Mouse (Mus musculus) kidney, embryonic 14.5 days (tissue): ENCODE measurements at regions not wholly inside any gene's neighbourhood (a gene's known extent, or its start where the extent isn't known, plus 50 kb on each side); places are given as distances from the start of the nearest gene placed in this dataset.
"Not testable (repeated sequence)": the region's sequence is repeated elsewhere in the genome, so short reads cannot be mapped to it uniquely, and the experiment has no call there.

ENCODE experiments used
- ATAC-seq: fragments of 200-750 bp; cut with Nextera tagmentation; 2 replicates; pipeline ENCODE4 v1.8.0; 2017; ENCODE audit warnings: moderate number of reproducible peaks, mild to moderate bottlenecking, moderate TSS enrichment, moderate library complexity; ENCODE audit not compliant: low FRiP score, low TSS enrichment
- H3K27ac ChIP-seq: fragments of 300-500 bp; sonication (generic); 2 replicates; pipeline ENCODE4 v1.5.1; 2014; ENCODE audit warnings: low read depth, mild to moderate bottlenecking, low read length, moderate library complexity, mixed read lengths
- H3K27me3 ChIP-seq: fragments of 300-500 bp; sonication (generic); 2 replicates; pipeline ENCODE4 v1.6.1; 2014; ENCODE audit warnings: mild to moderate bottlenecking, low read length; ENCODE audit not compliant: control insufficient read depth, insufficient read depth
- H3K36me3 ChIP-seq: fragments of 300-500 bp; sonication (generic); 2 replicates; pipeline ENCODE4 v1.6.1; 2014; ENCODE audit warnings: low read length, mixed read lengths; ENCODE audit not compliant: control insufficient read depth, insufficient read depth
- H3K4me1 ChIP-seq: fragments of 300-500 bp; sonication (generic); 2 replicates; pipeline ENCODE4 v1.6.1; 2014; ENCODE audit warnings: low read length, mixed read lengths; ENCODE audit not compliant: control insufficient read depth, insufficient read depth
- H3K4me2 ChIP-seq: fragments of 300-500 bp; sonication (generic); replicated peaks from 2 replicates; pipeline ENCODE4 v1.6.1; 2014; ENCODE audit warnings: low read depth, mild to moderate bottlenecking, low read length
- H3K4me3 ChIP-seq: fragments of 300-500 bp; sonication (generic); 2 replicates; pipeline ENCODE4 v1.5.1; 2014; ENCODE audit warnings: mild to moderate bottlenecking, low read length
- H3K9ac ChIP-seq: fragments of 300-500 bp; sonication (generic); 2 replicates; pipeline ENCODE4 v1.6.1; 2014; ENCODE audit warnings: low read depth, mild to moderate bottlenecking, low read length, moderate library complexity
- H3K9me3 ChIP-seq: fragments of 300-500 bp; sonication (generic); 2 replicates; pipeline ENCODE4 v1.6.1; 2016; ENCODE audit warnings: low read length; ENCODE audit not compliant: control insufficient read depth
- WGBS: fragments of 180-500 bp; shearing (Covaris S2); extraction: QIAGEN DNeasy Blood & Tissue Kit; methylation state at CpG from one replicate; pipeline ENCODE4 v1.1.7; 2014; 5-methylcytosine and 5-hydroxymethylcytosine counted together

DNA sequence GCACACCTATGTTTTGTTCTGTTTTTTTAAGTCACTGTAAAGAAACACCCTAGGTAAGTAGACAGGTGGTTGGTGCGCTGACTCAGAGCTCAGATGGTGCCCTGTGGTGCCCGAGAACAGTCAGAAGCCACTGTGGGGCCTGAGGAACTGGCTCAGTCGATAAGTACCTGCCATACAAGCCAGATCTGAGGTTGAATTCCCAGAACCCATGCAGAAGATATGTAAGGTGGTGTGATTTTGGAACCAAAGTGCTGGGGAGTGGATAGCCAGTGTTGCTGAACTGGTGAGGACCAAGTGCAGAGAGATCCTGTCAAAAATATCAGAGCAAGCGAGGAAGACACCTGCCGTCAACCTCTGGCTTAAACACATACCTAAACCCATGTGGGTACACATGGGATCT lies 65.4 kb downstream of the Chst1 start:
- H3K4me1 ChIP-seq, result peaks cover 8% of the 10 kb centered on the region; the same call in 1 of the 2 replicates
- WGBS, result 86% methylated on average over 5 of the region's 5 CpGs
- no peaks in the 10 kb centered on the region for H3K9me3 ChIP-seq
- no peaks in the 10 kb centered on the region for H3K27me3 ChIP-seq
- H3K4me3 ChIP-seq, result no peak overlapping the region
- no peak overlapping the region for H3K9ac ChIP-seq
- no peak overlapping the region for H3K4me2 ChIP-seq
- H3K27ac ChIP-seq, result no peak overlapping the region
- H3K36me3 ChIP-seq, result no peaks in the 10 kb centered on the region
- no peak for ATAC-seq

DNA sequence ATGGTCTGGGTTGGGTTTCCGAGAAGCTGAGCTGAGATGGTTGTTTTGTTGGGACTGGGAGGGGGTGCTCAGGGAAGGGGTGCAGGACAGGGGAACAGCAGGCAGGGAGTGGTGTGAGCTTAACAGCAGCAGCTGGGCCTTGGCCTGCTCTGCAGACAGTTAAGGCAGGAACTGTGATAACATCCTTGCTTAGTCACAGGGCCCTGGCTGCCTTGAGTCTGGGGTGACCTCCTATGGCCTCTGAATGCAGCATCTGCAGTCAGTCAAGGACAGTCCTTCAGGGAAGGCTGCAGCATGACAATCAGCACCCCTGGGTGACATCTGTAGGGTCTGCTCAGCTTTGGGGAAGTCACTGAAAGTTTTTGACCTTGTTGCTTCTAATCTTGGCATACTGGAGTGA lies 67.7 kb downstream of the Chst1 start:
- 47% methylated on average over 1 of the region's 1 CpGs for WGBS
- H3K36me3 ChIP-seq, result no peaks in the 10 kb centered on the region
- H3K9ac ChIP-seq, result no peak overlapping the region
- no peaks in the 10 kb centered on the region for H3K9me3 ChIP-seq
- H3K27ac ChIP-seq, result no peak overlapping the region
- no peak overlapping the region for H3K4me2 ChIP-seq
- peak; percentile 28; the same call in 1 of the 2 replicates for ATAC-seq
- peaks cover 8% of the 10 kb centered on the region; the same call in 1 of the 2 replicates for H3K4me1 ChIP-seq
- H3K27me3 ChIP-seq, result no peaks in the 10 kb centered on the region
- H3K4me3 ChIP-seq, result no peak overlapping the region

DNA sequence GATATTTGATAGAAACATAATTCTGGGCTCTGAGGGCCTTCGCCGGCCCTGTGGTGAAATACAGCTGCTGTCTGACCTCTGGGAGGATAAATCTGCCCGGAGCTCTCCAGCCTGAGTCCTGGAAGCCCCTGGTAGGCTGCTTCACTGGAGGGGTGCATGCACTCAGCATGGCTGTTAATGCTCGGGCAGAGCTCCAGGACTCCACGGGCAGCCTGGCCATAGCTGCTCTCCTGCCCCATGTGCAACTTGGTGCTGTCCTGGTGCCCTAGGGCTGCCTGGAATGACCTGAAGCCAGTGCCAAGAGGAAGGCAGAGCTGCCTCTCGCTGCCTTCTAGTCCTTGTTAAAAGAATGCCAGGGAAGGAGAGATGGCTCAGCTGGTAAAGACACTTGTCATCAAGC lies 68.2 kb downstream of the Chst1 start:
- no peak for ATAC-seq
- H3K27ac ChIP-seq, result no peak overlapping the region
- no peak overlapping the region for H3K4me2 ChIP-seq
- H3K4me1 ChIP-seq, result peaks cover 8% of the 10 kb centered on the region; the same call in 1 of the 2 replicates
- no peak overlapping the region for H3K4me3 ChIP-seq
- H3K9me3 ChIP-seq, result no peaks in the 10 kb centered on the region
- H3K36me3 ChIP-seq, result no peaks in the 10 kb centered on the region
- WGBS, result 30% methylated on average over 6 of the region's 6 CpGs
- H3K9ac ChIP-seq, result no peak overlapping the region
- no peaks in the 10 kb centered on the region for H3K27me3 ChIP-seq

DNA sequence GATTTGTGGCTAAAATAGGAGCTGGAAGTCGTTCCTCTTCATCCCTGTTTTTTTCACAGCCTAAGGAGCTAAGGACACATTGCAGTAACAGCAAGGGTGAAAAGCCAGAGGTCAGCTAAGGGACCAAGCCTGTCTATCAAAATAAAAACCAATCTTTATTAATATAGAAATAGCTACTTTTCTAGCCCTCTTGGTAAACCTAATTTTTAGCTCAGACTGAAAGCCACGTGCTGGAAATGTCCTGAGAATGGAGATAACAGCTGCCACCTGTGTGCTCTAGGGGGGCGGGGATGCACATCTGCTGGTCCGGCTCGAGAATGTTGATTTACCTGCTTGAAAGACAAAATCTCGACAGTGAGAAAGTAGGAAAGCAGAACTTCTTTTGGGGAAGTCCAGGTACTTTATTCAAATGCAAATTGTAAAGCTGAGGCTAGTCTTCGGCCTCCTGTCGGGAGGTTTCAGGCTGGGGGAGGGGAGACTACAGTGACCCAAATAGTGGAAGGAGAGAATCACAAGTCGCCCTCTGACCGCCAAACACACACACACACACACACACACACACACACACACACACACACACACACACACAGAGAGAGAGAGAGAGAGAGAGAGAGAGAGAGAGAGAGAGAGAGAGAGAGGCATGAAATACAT lies 70.0 kb downstream of the Chst1 start:
- H3K36me3 ChIP-seq, H3K4me1 ChIP-seq, ATAC-seq, H3K4me2 ChIP-seq, H3K27ac ChIP-seq, H3K9ac ChIP-seq, H3K9me3 ChIP-seq, H3K27me3 ChIP-seq, H3K4me3 ChIP-seq: not testable (repeated sequence)
- WGBS, result 34% methylated on average over 9 of the region's 10 CpGs

DNA sequence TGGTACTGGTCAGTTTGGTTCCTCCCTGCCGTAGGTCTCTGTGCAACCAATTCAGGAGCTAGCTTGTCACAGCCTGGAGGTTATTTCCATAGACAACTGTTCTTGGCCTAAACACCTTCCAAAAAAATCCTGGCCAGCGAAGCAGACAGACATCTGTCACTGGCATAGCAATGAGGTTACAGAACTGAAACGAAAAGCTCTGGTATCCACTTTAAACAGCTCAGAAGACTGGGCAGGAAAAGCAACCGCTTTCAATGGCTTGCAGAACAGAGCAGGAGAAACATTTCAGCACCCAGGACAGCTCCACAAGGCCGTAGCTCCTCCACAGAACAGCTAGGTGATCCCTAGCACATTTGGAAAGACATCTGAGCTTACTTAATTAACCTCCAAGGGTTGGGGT lies 72.1 kb downstream of the Chst1 start:
- H3K9me3 ChIP-seq, result no peaks in the 10 kb centered on the region
- no peak overlapping the region for H3K27ac ChIP-seq
- H3K4me3 ChIP-seq, result no peak overlapping the region
- no peak overlapping the region for H3K9ac ChIP-seq
- H3K36me3 ChIP-seq, result no peaks in the 10 kb centered on the region
- H3K27me3 ChIP-seq, result 0 out of 2 replicates have a peak, but pooled peaks cover 2% of the 10 kb centered on the region
- peaks cover 8% of the 10 kb centered on the region; the same call in 1 of the 2 replicates for H3K4me1 ChIP-seq
- WGBS, result 32% methylated on average over 5 of the region's 5 CpGs
- ATAC-seq, result no peak
- H3K4me2 ChIP-seq, result no peak overlapping the region

DNA sequence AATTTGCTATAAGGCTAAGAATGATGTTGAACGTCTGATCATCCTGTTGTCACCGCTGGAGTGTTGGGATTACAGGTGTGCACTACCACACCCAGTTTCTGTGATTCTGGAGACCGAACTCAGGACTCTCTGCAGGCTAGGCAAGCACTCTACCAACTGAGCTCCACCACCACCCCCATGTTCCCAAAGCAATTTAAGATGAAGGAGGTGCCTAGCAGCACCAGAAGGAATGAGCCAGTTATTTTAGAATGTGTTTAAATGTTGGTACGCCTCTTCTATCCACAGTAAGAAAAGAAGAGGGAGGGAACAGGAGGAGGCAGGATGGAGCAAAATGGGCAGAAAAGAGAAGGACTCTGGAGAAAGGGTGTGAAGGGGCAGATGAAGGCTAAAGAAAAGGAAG lies 72.6 kb downstream of the Chst1 start:
- no peaks in the 10 kb centered on the region for H3K9me3 ChIP-seq
- H3K9ac ChIP-seq, result no peak overlapping the region
- H3K27ac ChIP-seq, result no peak overlapping the region
- no peaks in the 10 kb centered on the region for H3K36me3 ChIP-seq
- H3K4me1 ChIP-seq, result peaks cover 5% of the 10 kb centered on the region; the same call in 1 of the 2 replicates
- 0 out of 2 replicates have a peak, but pooled peaks cover 2% of the 10 kb centered on the region for H3K27me3 ChIP-seq
- H3K4me3 ChIP-seq, result no peak overlapping the region
- ATAC-seq, result no peak
- 75% methylated on average over 4 of the region's 4 CpGs for WGBS
- no peak overlapping the region for H3K4me2 ChIP-seq

DNA sequence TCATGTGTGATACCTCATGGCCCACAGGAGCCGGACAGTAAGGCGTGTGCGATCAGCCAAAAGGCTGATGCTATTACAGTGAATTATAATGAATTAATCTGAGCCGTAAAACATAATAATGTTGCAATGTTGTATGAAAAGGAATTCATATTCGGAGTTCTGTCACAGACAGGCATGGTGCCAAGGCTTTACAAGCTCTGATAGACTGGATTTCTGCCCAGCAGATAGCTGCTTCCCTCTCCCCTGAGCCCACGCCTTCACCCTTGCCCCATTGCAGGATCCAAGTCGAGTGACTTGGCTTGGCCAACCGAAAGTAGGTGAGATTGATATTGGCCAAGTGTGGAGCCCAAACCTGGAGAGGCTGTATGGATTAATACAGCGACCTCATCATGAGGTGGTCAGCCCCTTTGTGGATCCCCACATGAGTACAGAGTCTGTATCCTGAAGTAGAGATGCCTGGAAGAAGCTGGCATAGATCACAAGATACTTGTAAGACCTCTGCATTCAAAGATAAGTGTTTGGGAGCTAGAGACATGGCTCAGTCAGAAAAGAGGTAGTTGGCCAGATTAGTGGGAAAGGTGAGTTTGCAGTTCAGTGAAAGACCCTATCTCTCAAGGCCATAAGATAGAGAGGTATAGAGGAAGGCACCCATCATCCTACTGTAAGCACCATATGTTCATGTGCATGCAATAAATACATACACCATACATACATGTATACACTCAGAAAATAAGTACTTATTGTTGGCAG lies 73.7 kb downstream of the Chst1 start:
- Histone ChIP-seq H3K4me2 (no peak overlapping the region), H3K36me3 (no peaks in the 10 kb centered on the region), H3K9me3 (no peaks in the 10 kb centered on the region), H3K27me3 (0 out of 2 replicates have a peak, but pooled peaks cover 2% of the 10 kb centered on the region), H3K9ac (no peak overlapping the region), H3K4me3 (no peak overlapping the region), H3K27ac (no peak overlapping the region), H3K4me1 (no peaks in the 10 kb centered on the region)
- WGBS, result 85% methylated on average over 9 of the region's 9 CpGs
- no peak for ATAC-seq

DNA sequence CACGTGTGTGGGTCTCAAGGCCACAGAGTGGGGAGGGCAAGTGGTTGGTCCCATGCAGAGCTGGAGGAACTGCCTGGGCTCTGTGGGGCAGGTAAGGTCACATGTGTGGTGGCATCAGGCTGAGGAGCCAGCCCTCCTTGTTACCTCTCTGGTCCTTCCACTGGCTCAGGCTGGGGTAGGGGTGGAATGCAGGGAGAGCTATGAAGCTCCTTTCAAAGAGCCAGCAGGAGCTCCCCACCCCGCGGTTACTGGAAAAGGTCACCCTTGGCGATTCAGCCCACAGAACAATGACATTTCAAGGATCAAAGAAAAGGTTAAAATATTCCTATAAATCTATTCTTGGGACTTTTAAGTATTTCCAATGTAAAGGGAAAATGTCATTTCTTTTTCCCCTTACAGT lies 74.4 kb downstream of the Chst1 start:
- no peak overlapping the region for H3K27ac ChIP-seq
- H3K27me3 ChIP-seq, result 0 out of 2 replicates have a peak, but pooled peaks cover 2% of the 10 kb centered on the region
- no peak overlapping the region for H3K9ac ChIP-seq
- no peak for ATAC-seq
- H3K36me3 ChIP-seq, result no peaks in the 10 kb centered on the region
- WGBS, result 25% methylated on average over 4 of the region's 4 CpGs
- no peaks in the 10 kb centered on the region for H3K9me3 ChIP-seq
- no peaks in the 10 kb centered on the region for H3K4me1 ChIP-seq
- no peak overlapping the region for H3K4me2 ChIP-seq
- H3K4me3 ChIP-seq, result no peak overlapping the region

DNA sequence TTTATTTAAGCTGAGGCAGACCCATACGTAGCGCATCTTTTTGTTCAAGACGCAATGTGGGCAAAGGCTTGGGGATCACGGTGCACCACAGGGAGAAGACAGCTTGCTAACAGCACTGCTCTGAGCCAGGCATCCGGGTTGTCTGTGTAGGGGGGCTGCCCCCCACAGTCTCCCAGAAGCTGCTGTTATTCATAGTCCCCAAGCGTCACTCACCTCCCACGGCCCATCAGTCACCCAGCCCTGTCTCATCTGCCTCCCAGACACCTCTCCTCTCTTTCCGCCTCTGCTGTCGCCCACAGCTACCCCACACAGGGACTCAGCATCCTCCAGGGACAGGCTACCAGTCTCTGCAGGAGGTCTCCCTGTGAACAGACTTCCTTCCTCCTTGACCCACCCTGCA lies 75.7 kb downstream of the Chst1 start:
- Histone ChIP-seq H3K4me1 (no peaks in the 10 kb centered on the region), H3K9me3 (no peaks in the 10 kb centered on the region), H3K27ac (no peak overlapping the region), H3K9ac (no peak overlapping the region), H3K36me3 (no peaks in the 10 kb centered on the region), H3K4me2 (no peak overlapping the region), H3K27me3 (0 out of 2 replicates have a peak, but pooled peaks cover 2% of the 10 kb centered on the region), H3K4me3 (no peak overlapping the region)
- ATAC-seq, result no peak
- WGBS, result 44% methylated on average over 9 of the region's 9 CpGs
